Mouse (Mus musculus): ENCODE measurements around the gene Arnt2. TPM values are rescaled to one million over a fixed set of nuclear protein-coding genes. Genes with fewer than 3 reads are reported as not detected.

Arnt2 gene
- polyA plus RNA-seq, 1 experiment from 2014 or later, result 30.9 TPM

DNA sequence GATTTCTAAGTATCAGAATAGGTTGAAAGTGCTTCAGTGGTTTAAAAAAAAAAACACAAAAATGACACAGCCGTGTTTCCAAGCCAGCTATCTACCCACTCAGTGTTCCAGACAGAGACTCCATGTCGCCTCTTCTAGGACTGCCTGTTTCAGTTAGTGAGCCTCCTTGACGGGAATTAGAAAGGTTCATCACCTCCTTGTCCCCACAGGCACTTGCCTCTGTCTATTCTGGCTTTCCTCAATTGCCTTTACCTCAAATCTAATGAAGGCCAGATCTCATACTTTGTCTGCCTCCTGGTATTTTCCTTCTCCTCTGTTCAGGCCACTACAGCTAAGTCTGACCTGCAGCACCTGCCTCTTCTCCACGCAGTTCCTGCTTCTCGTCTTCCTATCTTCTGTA lies 1.7 kb downstream of the Arnt2 start:
- no peaks in the 10 kb centered on the region for H3K27me3 ChIP-seq (ENCODE audit: control insufficient read depth, insufficient read depth, low read length)
- H3K4me3 ChIP-seq (ENCODE audit: low read depth, low read length), result 0 out of 2 replicates have a peak overlapping the region, but pooled peaks have one; percentile 71
- peak overlapping the region; percentile 47 for H3K4me2 ChIP-seq (ENCODE audit: low read depth)
- DNase-seq (ENCODE audit: low spot score) (no peak), ATAC-seq (ENCODE audit: insufficient read depth, low FRiP score, low TSS enrichment) (no peak)
- H3K9me3 ChIP-seq (ENCODE audit: control insufficient read depth, low read length), result no peaks in the 10 kb centered on the region
- peaks cover 22% of the 10 kb centered on the region for H3K4me1 ChIP-seq (ENCODE audit: control insufficient read depth, insufficient read depth, low read length)
- H3K9ac ChIP-seq (ENCODE audit: low read length), result no peak overlapping the region
- H3K27ac ChIP-seq (ENCODE audit: low read depth, low read length), result no peak overlapping the region
- no peaks in the 10 kb centered on the region for H3K36me3 ChIP-seq (ENCODE audit: control insufficient read depth, insufficient read depth, low read length)
- WGBS, result 84% methylated on average over 5 of the region's 5 CpGs

DNA sequence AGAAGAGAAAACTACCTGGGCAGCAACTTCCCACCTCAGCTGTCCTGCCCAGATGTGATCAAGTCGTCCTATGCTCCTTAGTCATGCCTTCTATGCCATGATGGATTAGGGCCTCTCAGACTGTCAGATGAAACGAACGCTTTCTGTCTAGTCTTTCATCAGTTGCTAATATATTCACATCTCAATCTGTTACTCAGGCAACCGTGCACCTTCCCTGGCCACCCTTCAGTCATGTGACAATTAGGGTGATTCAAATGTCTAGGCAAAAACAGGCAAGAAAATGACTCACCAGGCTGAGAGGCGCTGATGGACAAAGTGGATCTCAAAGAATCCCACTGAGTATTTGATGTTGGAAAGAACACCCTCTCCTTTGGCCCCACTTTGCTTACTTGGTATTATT lies 6.6 kb downstream of the Arnt2 start:
- Histone ChIP-seq H3K27ac (ENCODE audit: low read depth, low read length) (no peak overlapping the region), H3K36me3 (ENCODE audit: control insufficient read depth, insufficient read depth, low read length) (no peaks in the 10 kb centered on the region), H3K4me1 (ENCODE audit: control insufficient read depth, insufficient read depth, low read length) (peaks cover 13% of the 10 kb centered on the region), H3K9ac (ENCODE audit: low read length) (no peak overlapping the region), H3K4me2 (ENCODE audit: low read depth) (no peak overlapping the region), H3K9me3 (ENCODE audit: control insufficient read depth, low read length) (no peaks in the 10 kb centered on the region), H3K4me3 (ENCODE audit: low read depth, low read length) (no peak overlapping the region), H3K27me3 (ENCODE audit: control insufficient read depth, insufficient read depth, low read length) (no peaks in the 10 kb centered on the region)
- DNase-seq (ENCODE audit: low spot score), result no peak
- 33% methylated on average over 5 of the region's 5 CpGs for WGBS
- ATAC-seq (ENCODE audit: insufficient read depth, low FRiP score, low TSS enrichment), result peak; percentile 36; the same call in 1 of the 2 replicates

DNA sequence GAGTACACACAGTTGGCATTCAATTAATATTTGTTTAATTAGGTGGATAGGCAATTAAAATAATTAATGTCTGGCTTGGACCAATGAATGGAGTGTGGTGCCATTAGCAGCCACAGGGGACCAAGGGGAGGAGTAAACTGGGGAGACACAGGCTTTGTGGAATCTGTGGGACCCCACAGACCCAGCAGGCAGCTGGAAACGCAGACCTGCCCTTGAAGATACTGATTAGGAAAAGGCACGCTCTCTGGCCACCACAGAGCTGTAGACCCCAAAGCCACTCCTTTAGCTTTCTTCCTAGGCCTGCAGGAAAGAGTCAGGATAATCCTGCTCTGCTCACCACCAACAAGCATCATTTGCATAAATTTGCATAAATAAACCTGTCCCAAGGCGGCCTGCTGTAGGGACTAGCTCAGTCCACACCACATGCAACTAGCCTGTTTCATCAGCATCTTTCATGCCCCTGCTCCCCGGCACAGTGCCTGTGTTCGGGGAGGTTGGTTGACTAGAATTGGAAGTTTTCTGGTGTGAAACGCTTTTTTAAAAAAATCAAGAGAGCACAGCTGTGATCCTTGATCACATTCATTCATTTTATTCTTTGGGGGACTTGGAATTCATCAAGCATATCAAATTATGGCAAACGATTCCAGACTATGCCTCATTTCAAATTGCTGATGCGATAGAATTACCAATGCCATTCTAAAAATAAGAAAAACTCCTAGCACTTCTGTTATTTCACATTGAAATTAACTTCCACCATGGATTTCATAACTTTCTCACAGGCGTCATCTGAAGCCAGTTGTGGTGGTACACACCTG lies 8.1 kb downstream of the Arnt2 start:
- WGBS, result 61% methylated on average over 9 of the region's 9 CpGs
- peak; percentile 15 for DNase-seq (ENCODE audit: low spot score)
- Histone ChIP-seq H3K4me2 (ENCODE audit: low read depth) (no peak overlapping the region), H3K27ac (ENCODE audit: low read depth, low read length) (0 out of 2 replicates have a peak overlapping the region, but pooled peaks have one; percentile 35), H3K9me3 (ENCODE audit: control insufficient read depth, low read length) (no peaks in the 10 kb centered on the region), H3K36me3 (ENCODE audit: control insufficient read depth, insufficient read depth, low read length) (no peaks in the 10 kb centered on the region), H3K4me3 (ENCODE audit: low read depth, low read length) (no peak overlapping the region), H3K27me3 (ENCODE audit: control insufficient read depth, insufficient read depth, low read length) (no peaks in the 10 kb centered on the region), H3K9ac (ENCODE audit: low read length) (no peak overlapping the region), H3K4me1 (ENCODE audit: control insufficient read depth, insufficient read depth, low read length) (peaks cover 12% of the 10 kb centered on the region)
- ATAC-seq (ENCODE audit: insufficient read depth, low FRiP score, low TSS enrichment), result peak; percentile 75

DNA sequence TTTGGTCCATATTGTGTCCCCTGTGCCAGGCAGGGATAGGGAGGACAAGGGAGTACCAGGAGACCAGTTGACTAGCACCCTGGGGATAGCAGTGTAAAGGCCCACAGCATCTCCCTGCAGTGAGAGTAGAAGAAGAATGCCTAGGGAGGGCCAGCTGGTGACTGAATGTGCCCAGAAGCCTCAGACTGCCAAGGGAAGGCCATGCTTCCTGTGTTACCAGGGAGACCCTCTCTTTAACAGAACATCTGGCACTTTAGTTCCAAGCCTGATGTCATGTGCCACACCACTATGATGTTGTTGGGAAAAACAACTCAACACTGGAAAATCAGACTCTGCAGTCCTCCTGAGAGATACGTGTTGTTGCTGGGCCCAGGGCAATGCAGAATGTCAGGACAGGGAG lies 12.7 kb downstream of the Arnt2 start:
- Histone ChIP-seq H3K4me3 (ENCODE audit: low read depth, low read length) (no peak overlapping the region), H3K36me3 (ENCODE audit: control insufficient read depth, insufficient read depth, low read length) (no peaks in the 10 kb centered on the region), H3K4me2 (ENCODE audit: low read depth) (no peak overlapping the region), H3K27ac (ENCODE audit: low read depth, low read length) (no peak overlapping the region), H3K9me3 (ENCODE audit: control insufficient read depth, low read length) (no peaks in the 10 kb centered on the region), H3K4me1 (ENCODE audit: control insufficient read depth, insufficient read depth, low read length) (peaks cover 2% of the 10 kb centered on the region; the same call in 1 of the 2 replicates), H3K27me3 (ENCODE audit: control insufficient read depth, insufficient read depth, low read length) (no peaks in the 10 kb centered on the region), H3K9ac (ENCODE audit: low read length) (no peak overlapping the region)
- DNase-seq (ENCODE audit: low spot score) (no peak), ATAC-seq (ENCODE audit: insufficient read depth, low FRiP score, low TSS enrichment) (no peak)
- WGBS, result 64% methylated on average over 1 of the region's 1 CpGs

DNA sequence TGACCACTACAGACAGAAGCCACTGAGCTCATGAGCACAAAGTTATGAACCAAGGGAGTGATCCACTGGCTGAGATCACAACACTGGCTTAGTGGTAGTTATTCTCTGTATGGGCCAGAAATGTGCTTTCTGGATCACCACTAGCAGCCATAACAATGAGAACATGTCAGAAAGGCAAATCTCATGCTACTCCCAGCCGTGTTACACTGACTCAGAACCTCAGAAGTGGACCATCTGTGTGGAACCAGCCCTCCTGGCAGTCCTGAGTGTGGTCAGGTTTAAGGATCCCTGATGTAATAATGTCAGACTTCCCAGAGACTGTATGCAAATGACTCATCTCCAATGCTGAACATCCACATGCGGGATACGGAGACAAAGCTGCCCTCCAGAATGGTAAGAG lies 13.4 kb downstream of the Arnt2 start:
- ATAC-seq (ENCODE audit: insufficient read depth, low FRiP score, low TSS enrichment), result no peak
- Histone ChIP-seq H3K4me2 (ENCODE audit: low read depth) (no peak overlapping the region), H3K4me1 (ENCODE audit: control insufficient read depth, insufficient read depth, low read length) (no peaks in the 10 kb centered on the region; the same call in 1 of the 2 replicates), H3K4me3 (ENCODE audit: low read depth, low read length) (no peak overlapping the region), H3K27me3 (ENCODE audit: control insufficient read depth, insufficient read depth, low read length) (no peaks in the 10 kb centered on the region), H3K27ac (ENCODE audit: low read depth, low read length) (no peak overlapping the region), H3K36me3 (ENCODE audit: control insufficient read depth, insufficient read depth, low read length) (no peaks in the 10 kb centered on the region), H3K9ac (ENCODE audit: low read length) (no peak overlapping the region), H3K9me3 (ENCODE audit: control insufficient read depth, low read length) (no peaks in the 10 kb centered on the region)
- no peak for DNase-seq (ENCODE audit: low spot score)
- 100% methylated on average over 3 of the region's 3 CpGs for WGBS

DNA sequence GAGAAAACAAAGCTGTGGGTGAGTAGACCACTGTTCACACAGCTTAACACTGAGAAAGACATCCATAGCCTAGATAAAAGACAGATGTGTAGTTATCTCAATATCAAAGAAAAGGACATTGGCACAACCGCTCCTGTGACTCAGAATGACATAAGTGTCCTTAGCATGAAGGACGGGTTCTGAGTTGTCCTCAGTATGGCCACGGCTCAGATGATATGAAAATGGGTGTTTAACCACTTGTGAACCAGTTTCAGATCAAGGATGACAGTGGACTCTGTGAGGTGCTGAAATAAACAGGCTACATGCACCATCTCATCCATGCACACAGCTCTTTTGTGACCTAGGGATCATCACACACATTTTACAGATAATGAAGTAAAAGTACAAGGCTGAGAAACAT lies 22.1 kb downstream of the Arnt2 start:
- Histone ChIP-seq H3K36me3 (ENCODE audit: control insufficient read depth, insufficient read depth, low read length) (no peaks in the 10 kb centered on the region), H3K4me3 (ENCODE audit: low read depth, low read length) (no peak overlapping the region), H3K9me3 (ENCODE audit: control insufficient read depth, low read length) (no peaks in the 10 kb centered on the region), H3K4me2 (ENCODE audit: low read depth) (no peak overlapping the region), H3K4me1 (ENCODE audit: control insufficient read depth, insufficient read depth, low read length) (no peaks in the 10 kb centered on the region), H3K27ac (ENCODE audit: low read depth, low read length) (no peak overlapping the region), H3K9ac (ENCODE audit: low read length) (no peak overlapping the region), H3K27me3 (ENCODE audit: control insufficient read depth, insufficient read depth, low read length) (no peaks in the 10 kb centered on the region)
- ATAC-seq (ENCODE audit: insufficient read depth, low FRiP score, low TSS enrichment), result no peak
- DNase-seq (ENCODE audit: low spot score), result no peak
- 92% methylated on average over 3 of the region's 3 CpGs for WGBS

DNA sequence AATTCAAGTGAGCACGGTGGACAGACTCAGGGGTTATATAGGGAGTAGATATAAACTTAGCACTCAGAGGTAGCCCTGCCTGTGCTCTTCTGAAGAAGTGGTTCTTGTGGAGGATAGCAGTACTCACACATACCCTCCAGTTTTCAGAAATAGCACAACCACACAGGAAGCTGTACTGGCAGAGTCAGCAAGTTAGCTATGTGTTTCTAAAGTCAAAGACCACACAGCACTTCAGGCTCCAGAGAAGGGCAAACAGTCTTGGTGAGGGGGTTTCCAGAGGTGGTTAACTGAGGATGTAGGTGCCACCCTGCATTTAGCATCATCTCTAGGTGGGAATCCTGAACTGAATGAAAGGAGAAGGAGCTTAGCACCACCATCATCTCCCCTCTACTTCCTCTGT lies 23.5 kb downstream of the Arnt2 start:
- DNase-seq (ENCODE audit: low spot score), result no peak
- Histone ChIP-seq H3K27me3 (ENCODE audit: control insufficient read depth, insufficient read depth, low read length) (no peaks in the 10 kb centered on the region), H3K4me2 (ENCODE audit: low read depth) (no peak overlapping the region), H3K36me3 (ENCODE audit: control insufficient read depth, insufficient read depth, low read length) (no peaks in the 10 kb centered on the region), H3K4me3 (ENCODE audit: low read depth, low read length) (no peak overlapping the region), H3K4me1 (ENCODE audit: control insufficient read depth, insufficient read depth, low read length) (no peaks in the 10 kb centered on the region), H3K9me3 (ENCODE audit: control insufficient read depth, low read length) (no peaks in the 10 kb centered on the region), H3K9ac (ENCODE audit: low read length) (no peak overlapping the region), H3K27ac (ENCODE audit: low read depth, low read length) (no peak overlapping the region)
- ATAC-seq (ENCODE audit: insufficient read depth, low FRiP score, low TSS enrichment), result no peak
- 92% methylated on average over 1 of the region's 1 CpGs for WGBS

DNA sequence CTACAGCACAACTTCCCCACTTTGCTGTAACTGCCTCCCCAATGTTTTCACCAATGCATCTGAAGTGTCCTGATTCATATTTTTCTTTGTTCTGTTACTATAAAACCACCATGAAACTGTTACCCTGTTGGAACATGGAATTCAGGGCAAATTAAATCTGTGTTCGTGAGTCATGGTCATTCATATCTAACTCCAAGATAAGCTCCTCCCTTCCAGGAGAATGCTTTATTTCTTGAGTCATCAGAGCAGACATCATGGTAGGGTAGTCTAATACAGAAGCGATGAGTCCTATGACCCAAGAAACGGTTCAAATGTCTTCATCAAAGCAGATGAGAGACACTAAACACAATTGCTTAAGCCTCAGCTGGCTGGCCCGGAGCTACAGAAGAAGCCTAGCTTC lies 25.2 kb downstream of the Arnt2 start:
- Histone ChIP-seq H3K36me3 (ENCODE audit: control insufficient read depth, insufficient read depth, low read length) (no peaks in the 10 kb centered on the region), H3K4me3 (ENCODE audit: low read depth, low read length) (no peak overlapping the region), H3K9me3 (ENCODE audit: control insufficient read depth, low read length) (no peaks in the 10 kb centered on the region), H3K27ac (ENCODE audit: low read depth, low read length) (no peak overlapping the region), H3K9ac (ENCODE audit: low read length) (no peak overlapping the region), H3K4me1 (ENCODE audit: control insufficient read depth, insufficient read depth, low read length) (no peaks in the 10 kb centered on the region), H3K4me2 (ENCODE audit: low read depth) (no peak overlapping the region), H3K27me3 (ENCODE audit: control insufficient read depth, insufficient read depth, low read length) (no peaks in the 10 kb centered on the region)
- WGBS, result 93% methylated on average over 4 of the region's 4 CpGs
- DNase-seq (ENCODE audit: low spot score), result no peak
- no peak for ATAC-seq (ENCODE audit: insufficient read depth, low FRiP score, low TSS enrichment)

DNA sequence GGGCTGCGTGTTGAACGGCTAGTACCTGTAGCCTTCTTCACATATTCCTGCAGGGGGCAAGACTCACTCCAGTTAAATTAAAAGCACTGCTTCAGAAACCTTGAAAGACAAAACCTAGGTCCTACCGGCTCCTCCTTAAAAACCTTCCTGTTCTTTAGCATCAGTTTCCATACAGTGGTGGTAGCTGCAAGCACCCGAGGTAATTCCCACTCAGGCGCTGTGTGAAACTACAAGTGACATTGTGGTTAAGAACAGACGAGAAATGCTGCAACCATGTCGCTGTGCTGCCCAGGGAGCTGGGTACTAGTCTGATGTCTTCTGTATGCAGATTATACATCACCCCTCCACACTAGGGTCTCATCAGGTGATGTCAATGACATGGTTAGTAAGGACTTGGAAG lies 25.9 kb downstream of the Arnt2 start:
- Histone ChIP-seq H3K27me3 (ENCODE audit: control insufficient read depth, insufficient read depth, low read length) (no peaks in the 10 kb centered on the region), H3K9me3 (ENCODE audit: control insufficient read depth, low read length) (no peaks in the 10 kb centered on the region), H3K4me1 (ENCODE audit: control insufficient read depth, insufficient read depth, low read length) (no peaks in the 10 kb centered on the region), H3K36me3 (ENCODE audit: control insufficient read depth, insufficient read depth, low read length) (no peaks in the 10 kb centered on the region), H3K4me2 (ENCODE audit: low read depth) (no peak overlapping the region), H3K4me3 (ENCODE audit: low read depth, low read length) (no peak overlapping the region), H3K27ac (ENCODE audit: low read depth, low read length) (no peak overlapping the region), H3K9ac (ENCODE audit: low read length) (no peak overlapping the region)
- no peak for ATAC-seq (ENCODE audit: insufficient read depth, low FRiP score, low TSS enrichment)
- 92% methylated on average over 7 of the region's 7 CpGs for WGBS
- DNase-seq (ENCODE audit: low spot score), result no peak
